Mouse (Mus musculus) spleen, adult 18-20 months (tissue): ENCODE measurements around the gene Lep.

Source experiments
- DNase-seq, 2 experiments: peaks; one replicate each; pipeline ENCODE4 v3.0.0; 2022; ENCODE audit warnings: mixed read lengths in 2 of 2

Gene Lep

GRCm38 (mm10) chr6:29059846-29060685 is at the start of gene Lep:
Gene Lep, plus strand, starts transcription at chr6:29060220.
- no peak for DNase-seq

DNA sequence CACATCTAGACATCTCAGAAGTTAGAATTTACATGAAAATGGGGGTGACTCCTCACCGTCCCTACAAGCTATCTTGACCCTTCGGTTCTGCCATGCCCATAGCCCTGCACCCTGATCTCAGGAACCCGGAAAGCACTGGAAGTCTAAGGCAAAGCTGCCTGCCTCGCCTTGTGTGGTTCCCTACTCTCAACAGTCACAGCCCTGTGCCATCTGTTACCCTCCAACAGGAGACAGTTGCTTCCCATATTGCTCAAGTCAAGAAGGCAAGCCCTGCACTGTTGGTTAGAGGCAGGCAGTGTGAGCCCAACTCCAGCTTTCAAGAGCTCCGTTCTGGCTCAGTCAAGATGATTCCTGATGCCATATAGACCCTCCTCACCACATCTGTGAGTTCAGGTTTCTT is 48.4 kb upstream of the Lep start:
- DNase-seq = no peak

DNA sequence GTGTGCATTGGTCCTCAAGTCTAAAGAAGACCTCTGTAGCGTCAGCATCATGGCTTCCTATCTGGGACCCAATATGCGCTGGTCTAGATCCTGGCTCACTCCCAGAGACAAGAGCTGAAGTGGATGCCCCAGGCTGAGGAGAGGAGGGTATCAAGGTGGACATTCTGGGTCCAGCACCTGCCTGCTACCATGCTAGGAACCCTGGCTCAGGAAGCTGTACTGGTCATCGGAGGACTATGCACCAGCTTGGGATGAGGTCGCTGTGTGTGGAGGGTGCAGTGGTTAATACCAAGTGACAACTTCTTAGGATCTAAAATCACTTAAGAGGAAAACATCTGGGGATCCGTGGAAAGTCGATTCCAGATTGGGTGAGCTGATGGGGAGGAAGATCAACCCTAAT is 46.8 kb upstream of the Lep start:
- DNase-seq = no peak

DNA sequence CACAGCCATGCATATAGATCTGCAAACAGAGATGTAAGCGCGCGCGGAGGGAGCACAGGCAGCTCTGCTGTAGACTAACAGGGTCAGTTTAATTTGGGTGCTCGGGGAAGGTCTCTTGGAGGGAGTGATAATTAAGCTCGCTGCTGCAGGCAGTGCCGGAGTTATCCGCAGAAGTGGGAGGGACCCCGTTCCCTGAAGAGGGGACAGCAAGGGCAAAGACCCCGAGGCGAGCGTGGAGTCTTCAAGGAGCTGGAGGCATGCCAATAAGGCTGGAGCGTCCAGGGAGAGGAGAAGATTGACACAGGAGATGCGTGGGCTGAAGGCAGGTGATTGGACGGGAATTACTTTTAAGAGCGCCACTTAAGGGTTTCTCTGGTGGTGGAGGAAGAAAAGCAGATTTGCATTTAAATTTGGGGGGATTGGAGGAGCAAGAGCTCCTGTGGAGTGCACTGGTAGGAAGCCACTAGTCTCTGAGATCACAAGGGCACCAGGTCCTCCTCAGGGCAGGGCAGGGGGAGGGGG is 43.1 kb upstream of the Lep start:
- no peak for DNase-seq

DNA sequence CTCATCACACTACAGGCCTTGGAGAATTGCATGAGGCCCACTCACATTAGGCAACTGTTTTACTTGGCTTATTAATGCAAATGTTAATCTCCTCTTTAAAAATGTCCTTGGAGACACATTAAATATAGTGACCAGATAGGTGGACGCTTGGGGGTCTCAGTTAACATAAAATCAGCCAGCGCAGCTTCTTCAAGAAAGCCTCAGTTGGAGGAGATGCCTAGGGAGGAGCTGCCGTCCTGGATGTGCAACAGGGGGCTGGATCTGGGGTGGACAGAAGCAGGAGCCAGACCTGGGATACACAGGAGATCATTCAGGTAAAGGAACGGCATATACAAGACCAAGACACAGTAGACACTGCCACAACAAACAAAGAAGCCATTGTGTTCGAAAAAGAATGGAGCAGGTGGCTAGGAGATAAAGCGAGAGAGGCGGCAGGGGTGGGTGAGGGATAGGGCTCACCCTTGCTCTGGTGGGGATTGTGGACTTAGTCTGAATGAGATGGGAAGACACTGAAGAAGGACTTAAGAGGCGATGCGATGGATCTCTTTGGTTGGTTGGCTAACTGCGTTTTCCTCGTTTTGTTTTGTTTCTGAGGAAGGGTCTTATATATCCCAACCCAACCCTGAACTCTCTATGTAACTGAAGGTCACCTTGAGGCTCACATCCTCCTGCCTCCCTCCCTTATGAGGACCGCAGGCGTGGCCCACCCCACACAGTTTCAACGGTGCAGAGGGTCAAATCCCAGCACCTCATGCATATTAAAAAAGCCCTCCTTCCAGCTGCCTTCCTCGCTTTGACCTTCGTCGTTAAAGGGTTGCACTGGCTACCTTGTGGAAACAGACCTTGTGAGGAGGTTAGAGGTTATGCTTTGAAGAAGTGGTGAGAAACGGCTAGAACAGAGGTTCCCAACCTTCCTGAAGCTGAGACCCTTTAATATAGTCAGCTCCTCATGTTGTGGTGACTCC is 40.0 kb upstream of the Lep start:
- no peak for DNase-seq

DNA sequence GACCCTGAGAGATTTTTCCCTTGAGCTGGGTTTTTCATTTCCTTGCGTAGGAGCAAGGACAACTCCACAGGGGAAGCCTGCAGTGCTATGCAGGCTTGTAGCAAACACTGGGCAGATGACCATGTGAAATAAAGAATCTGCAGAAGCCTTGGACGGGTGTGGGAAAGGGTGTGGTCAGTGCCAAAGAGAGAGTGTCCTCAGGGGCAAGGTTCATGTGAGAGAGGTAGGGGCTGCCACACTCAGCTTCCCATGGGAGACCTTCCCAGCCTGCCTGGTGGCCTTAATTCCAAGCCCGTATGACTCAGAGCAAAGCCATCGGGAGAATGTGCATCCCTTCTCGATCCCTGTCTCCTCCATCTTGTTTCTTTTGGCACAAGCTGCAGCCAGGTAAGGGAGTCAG is 39.1 kb upstream of the Lep start:
- DNase-seq = no peak

DNA sequence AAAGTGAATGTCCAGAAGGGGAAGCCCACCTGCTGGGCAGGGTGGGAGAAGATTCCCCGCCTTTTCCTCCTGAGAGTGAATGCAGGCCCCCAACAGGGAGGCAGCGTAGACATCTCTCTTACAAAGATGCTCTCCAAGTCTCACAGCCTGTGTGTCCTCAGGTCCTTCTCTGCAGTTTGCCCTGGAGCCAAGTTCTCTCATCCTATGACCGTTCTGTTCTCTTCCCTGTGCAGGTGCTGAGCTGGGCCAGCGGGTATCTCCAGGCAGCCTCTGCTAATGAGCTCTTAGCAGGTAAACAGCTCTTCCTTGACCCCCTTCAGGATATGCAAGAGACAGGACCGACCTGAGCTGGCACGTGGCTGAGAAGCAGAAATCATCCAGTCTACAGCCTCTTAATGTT is 38.5 kb upstream of the Lep start:
- DNase-seq = no peak

- DNase-seq = no peak
Observed at GRCm38 (mm10) chr6:29022115-29022514, 37.9 kb upstream of the Lep start.

DNA sequence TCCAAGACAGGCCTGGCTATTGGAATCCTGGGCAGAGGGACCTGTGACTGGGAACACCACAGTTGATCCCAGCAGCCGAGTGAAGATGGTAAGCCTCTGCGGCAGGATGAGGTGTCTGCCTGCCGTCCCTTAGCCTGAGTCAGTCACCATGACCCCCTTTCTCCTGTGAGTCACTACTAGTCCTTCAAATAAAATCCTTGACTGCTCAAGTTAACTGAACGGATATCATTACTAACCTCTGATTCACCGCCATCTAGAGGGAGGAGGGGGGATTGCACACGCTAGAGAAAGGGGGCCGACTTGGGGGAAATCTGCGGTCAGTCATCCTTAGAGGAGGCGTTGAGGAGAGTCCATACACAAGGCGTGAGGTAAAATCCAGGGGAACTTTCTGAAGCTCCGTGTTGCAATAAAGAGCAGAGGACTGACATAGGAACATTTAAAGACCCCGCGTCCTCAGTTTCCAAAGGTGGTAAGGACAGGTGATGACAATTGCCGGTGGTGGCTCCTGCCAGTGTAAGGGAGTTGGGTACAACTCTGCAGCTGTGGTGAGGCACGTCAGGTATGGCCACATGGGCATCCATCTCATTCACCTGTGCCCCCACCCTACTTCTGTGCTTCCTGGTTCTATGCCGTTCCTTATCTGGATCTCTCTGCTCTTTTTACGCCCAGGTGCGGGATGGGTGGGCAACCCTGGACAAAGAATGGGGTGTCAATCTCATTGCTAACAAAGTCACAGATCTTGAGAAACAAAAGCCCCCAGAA is 36.6 kb upstream of the Lep start:
- DNase-seq = peak in 1 of 2 experiments; percentile 18

DNA sequence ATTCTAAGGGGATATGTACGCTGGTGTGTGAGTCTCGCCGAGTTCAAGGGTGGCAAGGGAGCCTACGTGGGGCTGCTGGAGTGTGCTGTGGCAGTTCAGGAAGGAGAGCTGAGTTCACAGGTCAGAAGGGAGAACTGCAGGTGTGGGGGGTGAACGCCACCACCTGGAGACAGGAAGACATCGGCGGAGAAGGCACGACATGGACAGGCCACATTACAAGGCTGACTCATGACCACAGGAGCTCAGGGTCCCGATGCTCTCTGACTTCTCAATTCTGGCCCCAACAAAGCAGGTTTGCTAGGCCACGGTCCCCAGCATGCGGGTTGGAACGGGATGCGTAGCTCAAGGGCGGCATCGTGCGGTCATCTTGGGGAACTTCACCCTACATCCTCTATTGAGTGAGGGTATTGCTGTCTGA is 36.0 kb upstream of the Lep start:
- DNase-seq = peak in 1 of 2 experiments; percentile 60

DNA sequence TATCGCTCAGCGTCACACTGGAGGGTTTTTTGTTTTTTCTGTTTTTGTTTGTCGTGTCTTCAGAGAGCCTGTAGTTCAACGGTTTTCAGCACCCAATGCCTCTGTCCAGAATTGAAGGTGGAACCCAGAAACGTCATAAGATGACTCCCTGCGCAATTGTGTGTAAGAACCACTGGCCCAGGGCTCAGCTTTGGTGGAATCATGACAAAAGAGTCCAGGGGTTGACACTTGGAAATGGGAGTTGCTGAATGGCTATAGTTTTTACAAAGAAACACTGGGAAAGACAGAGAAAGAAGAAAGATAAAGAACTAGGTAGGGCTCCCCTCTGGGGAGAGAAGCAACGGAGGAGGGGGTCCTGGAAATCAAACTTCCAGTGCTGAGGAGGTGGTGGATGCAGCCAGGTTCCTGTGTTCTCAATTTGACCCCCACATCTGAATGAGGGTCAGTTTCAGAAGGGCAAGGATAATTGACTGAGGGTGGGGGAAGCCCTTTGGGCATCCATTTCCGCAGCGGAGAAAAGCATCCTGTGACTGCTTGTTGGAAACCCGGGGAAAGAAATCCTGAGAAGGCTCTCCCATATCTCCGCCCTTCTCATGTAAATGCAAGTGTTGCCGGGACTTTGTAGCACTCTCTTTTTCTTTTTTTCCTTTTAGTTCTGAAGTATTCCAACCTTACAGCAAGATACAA is 34.1 kb upstream of the Lep start:
- DNase-seq = no peak

- no peak for DNase-seq
Observed at GRCm38 (mm10) chr6:29026766-29027165, 33.3 kb upstream of the Lep start.

GRCm38 (mm10) chr6:29028129-29028528 is 31.9 kb upstream of the Lep start:
- no peak for DNase-seq

GRCm38 (mm10) chr6:29029521-29029920 is 30.5 kb upstream of the Lep start:
- DNase-seq = no peak

- DNase-seq = no peak
Observed at GRCm38 (mm10) chr6:29031216-29031615, 28.8 kb upstream of the Lep start.

DNA sequence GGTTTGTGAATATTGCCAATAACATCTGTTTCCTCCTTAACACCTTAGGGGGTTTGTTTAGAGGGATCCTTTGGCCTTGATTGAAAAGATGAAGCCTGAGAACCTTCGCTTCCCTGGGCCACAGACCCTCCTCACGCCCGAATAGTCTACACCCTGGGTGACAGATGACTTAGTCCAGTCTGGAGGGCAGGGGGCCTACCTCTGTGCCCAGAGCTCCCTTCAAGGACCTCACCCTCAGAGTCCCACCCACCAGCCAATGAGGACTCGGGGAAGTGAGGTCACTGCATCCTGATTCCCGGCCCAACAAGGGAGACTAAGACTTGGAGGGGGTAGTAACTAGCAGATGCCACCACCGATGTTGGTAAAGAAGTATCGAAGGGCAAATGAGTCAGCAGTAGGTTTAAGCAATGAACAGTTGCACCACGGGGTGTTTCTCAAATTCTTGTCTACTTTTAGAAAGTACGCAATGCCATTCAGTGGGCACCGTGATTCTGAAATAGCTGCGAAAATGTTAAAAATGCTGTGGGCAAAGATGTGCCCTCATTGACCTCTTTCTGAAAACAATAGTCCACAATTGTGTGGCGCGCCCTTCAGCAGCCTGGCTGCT is 28.2 kb upstream of the Lep start:
- DNase-seq = no peak

- DNase-seq = no peak
Observed at GRCm38 (mm10) chr6:29032411-29032810, 27.6 kb upstream of the Lep start.

DNA sequence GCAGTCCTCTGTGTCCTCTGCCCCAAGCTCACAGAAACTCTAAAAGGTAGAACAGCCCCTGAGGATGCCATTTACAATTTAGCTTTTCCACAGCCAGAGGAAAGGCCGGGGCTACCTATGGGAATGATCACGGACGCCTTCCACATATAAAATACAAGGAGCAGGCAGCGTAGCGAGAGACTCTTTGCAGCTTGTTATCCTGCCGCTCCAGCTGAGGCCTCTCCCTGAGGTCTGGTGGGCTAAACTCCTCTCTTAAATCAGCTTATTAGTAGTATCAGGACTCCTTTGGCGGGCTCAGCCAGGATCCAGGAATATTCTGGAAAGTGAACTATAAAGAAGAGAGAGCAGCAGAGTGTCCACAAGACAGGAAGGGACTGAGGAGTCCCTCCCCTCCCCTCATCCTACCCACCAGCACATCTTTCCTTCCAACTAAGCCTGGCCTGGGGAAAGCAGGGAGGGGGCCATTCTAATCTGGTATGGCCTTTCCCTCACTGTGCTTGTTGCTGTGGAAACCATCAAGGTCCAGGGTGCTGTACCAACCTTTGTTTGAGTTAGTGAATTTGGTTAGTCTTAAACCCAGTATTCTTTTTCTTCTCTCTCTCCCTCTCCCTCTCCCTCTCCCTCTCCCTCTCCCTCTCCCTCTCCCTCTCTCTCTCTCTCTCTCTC is 25.9 kb upstream of the Lep start:
- no peak for DNase-seq

DNA sequence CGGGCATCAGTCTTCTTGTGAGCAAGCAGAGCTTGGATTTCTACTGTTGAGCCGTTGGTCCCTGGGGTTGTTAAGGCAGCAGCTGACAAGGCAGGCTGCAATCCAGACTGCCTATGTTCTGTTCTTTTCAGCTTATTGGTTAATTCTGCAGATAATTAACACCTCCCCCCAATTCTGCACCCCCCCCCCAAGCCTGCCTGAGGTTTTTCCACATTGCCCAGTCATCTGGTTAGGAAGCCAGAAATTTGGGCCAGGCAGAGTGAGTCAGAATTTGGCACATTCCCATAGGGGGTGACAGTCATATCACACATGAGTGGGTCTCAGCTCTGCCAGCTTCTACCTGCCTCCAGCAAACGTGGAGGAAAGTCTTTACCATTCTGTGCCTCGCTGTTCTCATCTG is 23.3 kb upstream of the Lep start:
- no peak for DNase-seq

- no peak for DNase-seq
Observed at GRCm38 (mm10) chr6:29040266-29040665, 19.8 kb upstream of the Lep start.

GRCm38 (mm10) chr6:29044029-29044428 is 16.0 kb upstream of the Lep start:
- DNase-seq = no peak
